Mouse (Mus musculus): Measurements from ENCODE around the gene Itgb7. TPM values are rescaled to one million over a fixed set of nuclear protein-coding genes. Genes with fewer than 3 reads are reported as not detected.
A peak's percentile ranks its signal among the peaks of the same experiment; 100 is the strongest.

The Itgb7 gene
- polyA plus RNA-seq, 1 experiment from 2014 or later = 1.1 TPM

DNA sequence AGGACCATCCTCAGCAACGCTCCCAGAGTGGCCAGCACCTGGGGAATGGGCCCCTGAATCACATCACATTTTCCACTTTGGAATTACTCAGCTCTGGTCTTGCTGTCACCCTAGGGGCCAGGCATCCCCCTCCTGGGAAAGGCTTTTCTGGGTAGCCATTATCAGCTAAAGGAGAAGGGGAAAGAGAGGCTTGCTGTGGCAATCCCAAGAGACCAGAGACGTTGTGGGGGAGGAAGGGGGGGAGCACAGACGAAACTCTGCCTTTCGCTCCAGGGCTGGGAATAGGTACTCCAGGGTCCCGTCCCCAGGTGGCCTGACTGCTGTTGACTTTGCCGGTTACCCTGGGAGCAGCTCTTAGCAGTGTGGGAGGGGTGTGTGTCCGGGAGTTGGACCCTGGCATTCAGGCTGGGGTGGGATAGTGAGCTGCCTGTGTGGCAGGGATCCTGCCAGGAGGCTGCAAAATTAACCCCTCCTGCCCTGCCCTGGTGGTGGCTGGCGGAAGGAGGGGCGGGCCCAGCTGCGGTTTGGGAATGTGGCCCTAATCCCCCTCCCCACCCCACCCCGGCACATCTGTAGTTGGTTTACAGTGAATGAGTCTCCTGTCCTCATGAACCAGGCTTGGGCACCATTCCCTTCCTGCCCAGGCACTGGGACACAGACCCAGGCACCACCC, 27.0 kb upstream of the Itgb7 start:
- WGBS = 12% methylated on average over 11 of the region's 11 CpGs
- Histone ChIP-seq H3K9me3 (no peaks in the 10 kb centered on the region), H3K27ac (replicated peaks) (no peak overlapping the region), H3K27me3 (peaks cover 42% of the 10 kb centered on the region), H3K4me3 (no peak overlapping the region), H3K4me2 (peak overlapping the region; percentile 93; the same call in 1 of the 2 replicates), H3K4me1 (replicated peaks) (peaks cover 23% of the 10 kb centered on the region), H3K9ac (no peak overlapping the region), H3K36me3 (no peaks in the 10 kb centered on the region)
- ATAC-seq (ENCODE audit: low FRiP score, low read depth) = no peak

- H3K9me3 ChIP-seq = no peaks in the 10 kb centered on the region
Observed at GRCm38 (mm10) chr15:102258076-102258470, 26.3 kb upstream of the Itgb7 start.

DNA sequence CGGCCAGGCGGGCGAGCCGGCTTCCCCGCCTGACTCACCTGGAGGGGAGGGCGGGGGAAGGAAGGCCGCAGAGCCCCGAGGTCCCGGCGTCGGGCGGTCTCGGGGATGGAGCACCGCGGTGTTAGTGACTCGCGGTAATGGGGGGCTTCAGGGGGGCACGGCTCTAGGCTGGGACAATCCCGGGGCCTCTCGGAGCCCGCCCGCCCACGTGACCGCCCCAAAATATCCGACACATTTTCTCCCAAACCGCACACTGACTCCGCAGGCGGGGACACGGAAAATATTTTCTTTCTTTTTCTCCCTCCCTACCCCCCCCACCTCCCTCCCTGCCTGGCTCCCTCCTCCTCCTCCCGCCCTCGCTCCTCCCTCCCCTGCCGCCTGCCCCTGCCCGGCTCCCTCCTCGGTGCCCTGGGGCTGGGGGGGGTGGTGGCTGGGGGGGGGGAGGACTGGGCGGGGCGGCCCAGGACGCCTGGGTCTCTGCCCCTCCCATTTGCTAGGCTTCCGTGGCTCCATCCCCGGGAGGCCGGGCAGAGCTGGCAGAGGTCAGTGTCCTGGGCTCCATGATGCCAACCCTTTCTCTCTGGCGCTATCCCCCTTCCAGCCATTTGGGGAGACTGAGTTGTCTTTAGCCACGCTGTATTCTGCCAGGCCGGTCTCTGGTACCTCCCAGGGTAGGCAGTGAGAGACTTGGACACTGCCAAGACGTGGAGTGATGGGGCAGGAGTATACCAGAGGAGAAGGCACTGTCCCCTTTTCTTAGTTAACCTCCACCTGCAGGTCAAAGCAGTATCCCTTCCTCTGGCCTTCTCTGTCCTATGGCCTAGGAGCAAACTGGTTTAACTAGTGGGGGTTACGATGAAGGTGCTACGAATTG, 25.7 kb upstream of the Itgb7 start, which contains the start of gene Rarg:
TSS of gene Rarg (minus strand) at position 316 of the 874 bp plus-strand sequence.
- WGBS = 1% methylated on average over 36 of the region's 46 CpGs
- H3K27me3 ChIP-seq = peaks cover 41% of the 10 kb centered on the region

More at GRCm38 (mm10) chr15:102258076-102258470, 26.3 kb upstream of the Itgb7 start:
- Histone ChIP-seq H3K27me3 (peaks cover 42% of the 10 kb centered on the region), H3K36me3 (no peaks in the 10 kb centered on the region), H3K4me2 (peak overlapping the region; percentile 93), H3K9ac (no peak overlapping the region), H3K4me3 (peak overlapping the region; percentile 53), H3K4me1 (replicated peaks) (peaks cover 23% of the 10 kb centered on the region), H3K27ac (replicated peaks) (no peak overlapping the region)
- no peak for ATAC-seq (ENCODE audit: low FRiP score, low read depth)
- 8% methylated on average over 12 of the region's 12 CpGs for WGBS

DNA sequence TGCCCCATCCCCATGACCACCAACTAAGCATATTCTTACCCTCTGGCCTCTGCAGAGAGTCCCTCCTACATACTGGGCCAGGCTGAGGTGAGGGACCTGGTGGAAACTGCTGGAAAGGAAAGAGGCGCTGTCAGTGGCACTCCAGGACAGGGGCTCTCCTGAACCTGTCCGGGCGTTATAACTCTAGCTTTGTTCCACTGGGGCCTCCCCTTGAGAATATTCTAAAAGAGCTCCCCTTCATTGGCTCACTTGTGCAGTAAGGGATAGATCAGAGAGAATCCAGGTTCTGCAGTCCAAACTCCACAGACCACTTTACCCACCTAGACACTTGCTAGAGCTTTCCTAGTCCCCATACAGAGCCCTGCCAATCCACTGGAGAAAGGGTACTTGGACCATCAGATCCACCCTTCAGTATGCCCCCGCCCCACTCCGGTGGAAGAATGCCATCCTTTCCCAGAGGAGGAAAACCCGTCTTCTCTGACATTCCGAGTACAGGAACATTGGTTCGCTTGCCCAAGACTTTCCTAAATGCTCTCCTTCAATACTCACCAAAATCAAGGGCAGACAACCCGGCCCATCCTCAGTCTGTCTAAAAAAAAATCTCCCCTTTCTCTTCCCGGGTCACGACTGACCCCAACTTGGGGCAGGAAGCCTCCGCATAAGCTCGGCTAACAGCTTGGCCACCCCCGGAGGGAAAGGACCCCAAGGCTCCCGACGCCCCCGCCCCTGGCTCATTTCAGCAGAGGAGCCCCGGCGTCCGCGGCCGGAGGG, 24.9 kb upstream of the Itgb7 start:
- Histone ChIP-seq H3K4me3 (peak overlapping the region; percentile 53), H3K36me3 (no peaks in the 10 kb centered on the region), H3K27me3 (peaks cover 45% of the 10 kb centered on the region), H3K27ac (replicated peaks) (no peak overlapping the region), H3K4me2 (peak overlapping the region; percentile 93), H3K9me3 (no peaks in the 10 kb centered on the region), H3K4me1 (replicated peaks) (peaks cover 23% of the 10 kb centered on the region), H3K9ac (peak overlapping the region; percentile 51)
- 7% methylated on average over 22 of the region's 22 CpGs for WGBS
- ATAC-seq (ENCODE audit: low FRiP score, low read depth) = no peak

More for the DNA sequence above, 25.7 kb upstream of the Itgb7 start, which contains the start of gene Rarg:
- H3K4me1 ChIP-seq (replicated peaks) = peaks cover 23% of the 10 kb centered on the region
- ATAC-seq (ENCODE audit: low FRiP score, low read depth) = peak; percentile 44; the same call in 1 of the 2 replicates
- H3K9me3 ChIP-seq = no peaks in the 10 kb centered on the region
- H3K9ac ChIP-seq = peak within 1 kb of the TSS; percentile 51
- peak within 1 kb of the TSS; percentile 93 for H3K4me2 ChIP-seq
- H3K27ac ChIP-seq (replicated peaks) = 0 out of 2 replicates have a peak within 1 kb of the TSS, but pooled peaks have one; percentile 10
- H3K4me3 ChIP-seq = peak within 1 kb of the TSS; percentile 53
- no peaks in the 10 kb centered on the region for H3K36me3 ChIP-seq

GRCm38 (mm10) chr15:102255547-102256255, 24.0 kb upstream of the Itgb7 start:
- H3K27me3 ChIP-seq = peaks cover 45% of the 10 kb centered on the region
- H3K4me2 ChIP-seq = no peak overlapping the region
- no peak for ATAC-seq (ENCODE audit: low FRiP score, low read depth)
- no peak overlapping the region for H3K9ac ChIP-seq
- H3K36me3 ChIP-seq = no peaks in the 10 kb centered on the region
- peaks cover 23% of the 10 kb centered on the region for H3K4me1 ChIP-seq (replicated peaks)
- WGBS = 49% methylated on average over 14 of the region's 14 CpGs
- H3K4me3 ChIP-seq = no peak overlapping the region
- H3K9me3 ChIP-seq = no peaks in the 10 kb centered on the region
- H3K27ac ChIP-seq (replicated peaks) = no peak overlapping the region

- Histone ChIP-seq H3K9ac (no peak overlapping the region), H3K4me2 (no peak overlapping the region), H3K27ac (replicated peaks) (no peak overlapping the region), H3K4me1 (replicated peaks) (peaks cover 27% of the 10 kb centered on the region), H3K9me3 (no peaks in the 10 kb centered on the region), H3K36me3 (no peaks in the 10 kb centered on the region), H3K27me3 (peaks cover 42% of the 10 kb centered on the region), H3K4me3 (no peak overlapping the region)
- no peak for ATAC-seq (ENCODE audit: low FRiP score, low read depth)
- WGBS = 55% methylated on average over 5 of the region's 5 CpGs
Observed at GRCm38 (mm10) chr15:102250521-102250920, 18.8 kb upstream of the Itgb7 start.

GRCm38 (mm10) chr15:102249967-102250366, 18.2 kb upstream of the Itgb7 start:
- H3K9ac ChIP-seq = no peak overlapping the region
- H3K4me1 ChIP-seq (replicated peaks) = peaks cover 32% of the 10 kb centered on the region
- H3K27ac ChIP-seq (replicated peaks) = peak overlapping the region; percentile 47; the same call in 1 of the 2 replicates
- WGBS = 44% methylated on average over 9 of the region's 9 CpGs
- no peak overlapping the region for H3K4me3 ChIP-seq
- H3K9me3 ChIP-seq = no peaks in the 10 kb centered on the region
- ATAC-seq (ENCODE audit: low FRiP score, low read depth) = no peak
- no peaks in the 10 kb centered on the region for H3K36me3 ChIP-seq
- peak overlapping the region; percentile 97; the same call in 1 of the 2 replicates for H3K4me2 ChIP-seq
- peaks cover 41% of the 10 kb centered on the region for H3K27me3 ChIP-seq

DNA sequence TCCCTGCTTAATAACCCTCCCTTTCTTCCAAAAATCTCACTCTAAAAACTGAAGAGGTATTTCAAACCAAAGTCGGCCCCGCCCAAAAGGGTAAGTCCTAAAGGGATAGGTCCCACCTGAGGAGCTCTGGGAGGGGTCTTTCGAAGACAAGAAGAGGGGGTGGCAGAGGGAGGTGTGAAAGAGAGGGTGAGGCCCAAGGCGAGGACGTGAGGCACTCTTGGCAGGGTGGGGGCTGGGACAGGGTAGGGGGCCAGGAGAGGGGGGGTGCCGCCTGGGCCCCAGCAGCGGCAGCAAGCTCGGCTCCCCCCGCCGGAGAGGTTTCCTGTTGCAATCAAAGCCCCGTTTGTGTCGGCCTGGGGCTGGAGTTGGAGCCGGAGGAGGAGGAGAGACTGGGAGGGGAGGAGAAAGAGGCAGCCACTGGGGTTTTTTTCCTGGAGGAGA, 17.5 kb upstream of the Itgb7 start:
- Histone ChIP-seq H3K4me2 (peak overlapping the region; percentile 97), H3K4me1 (replicated peaks) (peaks cover 39% of the 10 kb centered on the region), H3K27ac (replicated peaks) (peak overlapping the region; percentile 47), H3K9ac (no peak overlapping the region), H3K27me3 (peaks cover 42% of the 10 kb centered on the region), H3K4me3 (no peak overlapping the region), H3K36me3 (no peaks in the 10 kb centered on the region), H3K9me3 (no peaks in the 10 kb centered on the region)
- no peak for ATAC-seq (ENCODE audit: low FRiP score, low read depth)
- 7% methylated on average over 13 of the region's 13 CpGs for WGBS

DNA sequence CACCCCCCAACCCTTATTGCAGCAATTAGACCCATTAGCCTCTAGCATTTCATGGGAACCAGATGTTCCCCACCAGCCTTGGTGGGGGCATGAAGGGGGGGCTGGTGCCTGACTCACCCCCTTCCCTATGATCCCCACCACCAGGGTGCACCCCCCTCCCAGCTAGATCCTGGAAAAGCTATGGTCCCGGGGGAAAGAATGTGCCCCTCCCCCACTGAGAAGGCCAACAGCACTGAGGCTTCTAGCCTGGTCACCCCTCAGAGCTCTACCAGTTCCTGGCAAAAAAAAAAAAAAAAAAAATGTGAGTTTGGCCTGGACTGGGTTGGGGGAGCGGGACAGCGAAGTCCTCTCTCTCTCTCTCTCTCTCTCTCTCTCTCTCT, 17.1 kb upstream of the Itgb7 start:
- WGBS = 0% methylated on average over 2 of the region's 3 CpGs

DNA sequence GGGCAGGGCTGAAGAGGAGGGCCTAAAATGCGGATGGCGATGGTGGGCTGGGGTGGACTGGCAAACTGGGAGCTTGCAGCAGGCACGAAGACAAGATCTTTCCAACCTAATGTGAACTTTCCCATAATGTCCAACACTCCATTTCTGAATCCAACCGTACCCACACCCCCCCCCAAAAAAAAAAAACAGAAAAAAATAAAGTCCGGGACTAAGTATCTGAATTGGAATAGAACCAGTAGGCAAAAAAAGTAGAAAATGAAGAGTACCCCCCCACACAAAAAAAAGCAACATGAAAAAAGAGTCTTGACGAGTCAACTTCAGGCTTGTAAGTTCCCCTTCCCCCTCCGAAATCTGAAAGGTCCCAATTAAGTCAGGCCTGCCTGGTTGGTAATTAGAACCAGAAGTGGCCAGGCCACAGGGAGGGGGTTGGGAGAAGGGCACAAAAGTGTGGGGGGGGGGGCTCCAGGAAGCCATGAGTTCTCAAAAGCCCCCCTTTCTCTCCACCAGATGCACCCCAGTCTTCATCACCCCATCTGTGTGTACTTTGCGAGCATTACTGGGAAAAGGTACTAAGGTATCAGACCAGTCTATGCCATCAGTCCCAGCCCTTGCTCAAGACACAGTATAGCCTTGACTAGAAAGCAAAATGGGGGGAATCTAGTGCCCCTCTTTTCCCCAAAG, 16.5 kb upstream of the Itgb7 start:
- Histone ChIP-seq H3K9ac (peak overlapping the region; percentile 67), H3K9me3 (no peaks in the 10 kb centered on the region), H3K4me3 (peak overlapping the region; percentile 62), H3K4me1 (replicated peaks) (peaks cover 49% of the 10 kb centered on the region), H3K4me2 (peak overlapping the region; percentile 97), H3K36me3 (no peaks in the 10 kb centered on the region), H3K27me3 (peaks cover 52% of the 10 kb centered on the region), H3K27ac (replicated peaks) (peak overlapping the region; percentile 89)
- no peak for ATAC-seq (ENCODE audit: low FRiP score, low read depth)
- 11% methylated on average over 8 of the region's 8 CpGs for WGBS

More for the DNA sequence above, 17.1 kb upstream of the Itgb7 start:
- H3K27ac ChIP-seq (replicated peaks) = no peak overlapping the region; the same call in 1 of the 2 replicates
- H3K9me3 ChIP-seq = no peaks in the 10 kb centered on the region
- peaks cover 46% of the 10 kb centered on the region for H3K27me3 ChIP-seq
- ATAC-seq (ENCODE audit: low FRiP score, low read depth) = no peak
- peak overlapping the region; percentile 97 for H3K4me2 ChIP-seq
- H3K9ac ChIP-seq = no peak overlapping the region
- H3K4me3 ChIP-seq = no peak overlapping the region
- H3K36me3 ChIP-seq = no peaks in the 10 kb centered on the region
- peaks cover 44% of the 10 kb centered on the region for H3K4me1 ChIP-seq (replicated peaks)
